Mouse (Mus musculus): ENCODE results near the gene Krtap24-1.

The Krtap24-1 gene

DNA sequence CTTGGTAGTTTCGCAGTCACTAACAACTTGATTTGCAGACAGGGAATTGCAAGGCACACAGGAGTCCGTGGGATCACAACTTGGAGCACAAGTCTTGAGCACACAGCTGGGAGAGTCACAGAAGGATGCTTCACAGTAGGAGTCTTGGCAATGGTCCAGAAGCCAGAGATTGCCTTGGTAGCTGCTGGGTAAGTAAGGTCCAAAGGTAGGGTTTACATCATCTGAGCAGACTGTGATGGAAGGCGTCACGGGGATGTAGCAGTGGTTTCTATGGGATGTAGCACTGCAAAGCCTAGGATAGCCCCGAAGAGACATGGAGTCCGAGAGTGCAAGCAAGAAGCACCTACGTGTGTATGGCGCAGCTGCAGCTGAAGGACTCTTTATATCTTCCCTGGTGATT is at the start of gene Krtap24-1:
Krtap24-1 (minus strand) TSS at position 358 of the 400 bp plus-strand sequence.
- DNase-seq (ENCODE audit: low spot score in 2 of 2): no peak

DNA sequence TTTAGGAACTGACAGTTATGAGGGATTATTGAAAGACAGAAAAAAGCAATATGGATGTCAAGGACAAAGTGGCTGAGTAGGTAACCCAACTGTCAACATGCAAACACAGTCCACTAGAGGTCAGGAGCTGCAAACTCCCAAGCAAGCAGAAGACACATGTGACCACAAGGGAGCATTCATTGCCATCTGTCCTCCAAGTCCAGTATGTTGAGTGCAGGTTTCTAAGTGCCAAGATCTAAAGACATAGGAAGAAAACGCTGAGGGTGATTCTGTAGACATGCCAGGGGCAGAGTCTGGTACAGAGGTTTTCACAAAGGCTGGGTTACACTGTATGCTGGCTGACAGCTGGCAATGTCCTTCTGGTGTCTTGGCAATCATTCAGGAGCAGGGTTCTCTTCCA is 45.3 kb upstream of the Krtap24-1 start:
- no peak for DNase-seq (ENCODE audit: low spot score in 2 of 2)

GRCm38 (mm10) chr16:88651952-88652351 is 39.9 kb upstream of the Krtap24-1 start:
- no peak for DNase-seq (ENCODE audit: low spot score in 2 of 2)

DNA sequence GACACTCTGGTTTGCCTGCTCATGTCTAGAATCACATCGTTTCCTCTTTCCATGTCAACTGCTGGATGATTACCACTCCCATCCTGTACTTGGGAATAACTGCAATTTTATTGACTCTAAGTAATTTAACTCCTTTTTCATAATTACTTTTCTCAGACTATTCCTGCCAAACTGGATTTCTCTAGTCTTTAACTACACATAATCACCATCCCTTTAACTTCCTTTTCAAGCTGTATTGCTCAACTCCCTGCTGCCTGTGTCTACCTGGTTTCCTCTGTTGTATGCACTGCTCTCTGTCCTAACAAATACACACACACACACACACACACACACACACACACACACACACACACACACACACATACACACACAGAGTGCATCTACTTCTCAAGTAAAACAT is 39.0 kb upstream of the Krtap24-1 start:
- no peak for DNase-seq (ENCODE audit: low spot score in 2 of 2)

- DNase-seq (ENCODE audit: low spot score in 2 of 2): no peak
Observed at GRCm38 (mm10) chr16:88647358-88647846, 35.3 kb upstream of the Krtap24-1 start, which contains the start of gene Krtap26-1. TSS of gene Krtap26-1 (minus strand) at chr16:88647796.

DNA sequence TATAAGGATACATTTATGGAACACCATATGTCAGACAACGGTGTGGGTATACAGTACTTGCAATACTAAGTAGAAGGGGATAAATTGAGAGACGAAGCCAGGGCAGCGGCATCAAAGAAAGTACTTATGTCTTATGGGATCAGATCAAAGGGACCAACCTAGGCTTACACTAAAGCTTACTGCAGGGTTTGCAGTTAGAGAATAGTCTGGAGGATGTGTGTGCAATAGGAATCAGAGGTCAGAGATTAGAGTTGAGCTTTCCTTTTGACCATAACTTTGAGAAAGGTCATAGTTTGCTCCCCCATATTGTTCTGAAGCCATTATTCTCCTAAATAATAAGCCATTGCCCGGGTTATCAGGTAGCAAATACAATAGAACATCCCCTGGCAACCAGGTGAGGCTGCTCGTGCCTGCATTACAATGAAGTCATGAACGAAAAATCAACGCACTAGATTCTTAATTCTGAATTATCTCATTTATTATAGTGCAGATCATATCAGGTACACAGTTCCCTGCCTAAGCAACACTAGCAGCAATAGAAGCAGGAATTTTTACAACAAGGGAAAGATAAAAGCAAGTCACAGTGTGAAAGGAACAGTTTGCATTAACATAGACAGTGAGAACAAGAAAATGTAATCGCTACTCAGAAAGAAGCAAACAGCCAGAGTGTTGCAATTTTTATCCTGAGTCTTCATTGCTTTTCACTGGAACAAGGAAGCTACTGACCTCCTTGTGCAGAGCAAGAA is 34.5 kb upstream of the Krtap24-1 start:
- DNase-seq (ENCODE audit: low spot score in 2 of 2): no peak

DNA sequence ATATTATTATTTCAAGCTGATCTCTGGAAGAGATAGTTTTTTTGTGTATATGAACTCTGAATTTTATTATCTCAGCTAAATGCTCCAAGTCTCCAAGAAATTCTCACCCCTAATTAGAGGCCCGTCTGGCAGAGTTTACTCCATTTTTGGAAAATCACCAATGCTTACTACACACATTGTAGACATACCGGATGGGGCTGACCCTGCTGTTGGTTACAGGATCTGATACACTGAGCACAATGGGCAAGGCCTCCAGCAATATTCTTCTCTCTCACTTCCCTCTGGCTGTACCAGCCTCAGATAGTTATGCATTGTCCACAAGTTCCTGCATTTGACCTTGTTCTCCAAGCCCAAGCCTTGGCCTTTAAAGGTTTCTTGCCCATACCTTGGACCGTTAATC is 28.0 kb upstream of the Krtap24-1 start:
- no peak for DNase-seq (ENCODE audit: low spot score in 2 of 2)

DNA sequence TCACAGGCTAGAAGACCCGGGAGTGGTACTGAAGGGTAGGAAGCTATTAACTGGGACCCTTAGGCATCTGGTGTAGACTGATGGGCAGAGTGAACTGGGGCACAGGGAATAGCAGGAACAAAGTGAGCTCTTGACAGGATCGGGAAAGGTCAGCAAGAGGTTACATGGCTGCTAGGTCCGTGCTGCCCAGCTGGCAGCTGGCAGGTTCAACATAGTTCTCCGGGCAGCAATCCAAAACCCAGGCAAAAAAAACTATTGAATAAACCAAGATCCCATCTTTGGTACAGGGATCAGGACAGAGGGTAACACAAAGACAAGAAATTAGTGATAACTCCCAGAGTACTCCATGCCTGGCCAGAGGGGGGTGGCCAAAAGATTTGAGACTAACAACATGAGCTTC is 23.1 kb upstream of the Krtap24-1 start:
- no peak for DNase-seq (ENCODE audit: low spot score in 2 of 2)

GRCm38 (mm10) chr16:88631474-88631873 is 19.4 kb upstream of the Krtap24-1 start:
- no peak for DNase-seq (ENCODE audit: low spot score in 2 of 2)

- no peak for DNase-seq (ENCODE audit: low spot score in 2 of 2)
Observed at GRCm38 (mm10) chr16:88627566-88627965, 15.5 kb upstream of the Krtap24-1 start, which contains the start of gene 2310079G19Rik. TSS of gene 2310079G19Rik (minus strand) at chr16:88627666.

- DNase-seq (ENCODE audit: low spot score in 2 of 2): no peak
Observed at GRCm38 (mm10) chr16:88612712-88613111, 633 bp upstream of the Krtap24-1 start.

DNA sequence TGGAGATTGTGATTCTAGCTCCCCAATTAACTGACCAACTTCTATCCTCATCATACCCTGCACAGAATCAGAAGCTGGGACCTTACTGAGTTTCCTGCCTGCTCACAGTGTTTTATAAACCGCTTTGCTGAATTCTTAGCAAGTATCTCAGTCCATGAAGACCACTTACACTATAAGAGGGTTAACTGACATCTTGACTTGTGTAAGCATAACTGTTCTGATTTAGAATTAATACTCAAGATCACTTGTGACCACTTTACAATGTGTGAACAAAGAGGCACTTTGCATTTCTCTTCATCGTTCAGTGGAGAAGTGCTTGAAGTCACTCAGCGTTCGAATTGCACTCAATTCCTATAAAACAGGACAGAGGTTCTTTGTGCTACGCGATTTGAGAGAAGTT is 7.5 kb downstream of the Krtap24-1 start:
- no peak for DNase-seq (ENCODE audit: low spot score in 2 of 2)

DNA sequence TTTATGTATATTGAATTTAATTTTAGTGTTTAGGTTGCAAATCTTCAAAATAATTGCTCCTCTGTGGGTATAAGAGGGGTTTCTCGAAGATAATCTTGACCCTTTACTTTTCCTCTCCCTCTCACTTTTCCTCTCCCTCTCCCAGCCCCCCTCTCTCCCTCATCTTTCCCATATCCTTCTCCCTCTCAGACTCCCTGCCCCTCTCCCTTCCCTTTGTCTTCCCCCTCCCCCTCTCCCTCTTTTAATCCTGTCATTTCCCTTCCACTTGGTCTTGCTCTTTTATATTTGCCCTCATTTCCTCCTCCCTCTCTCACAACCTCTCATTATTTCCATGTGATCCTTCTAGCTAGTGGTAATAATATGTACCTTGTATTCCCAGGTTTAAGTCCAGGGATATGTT is 9.6 kb downstream of the Krtap24-1 start:
- no peak for DNase-seq (ENCODE audit: low spot score in 2 of 2)

GRCm38 (mm10) chr16:88600303-88600702 is 11.8 kb downstream of the Krtap24-1 start:
- no peak for DNase-seq (ENCODE audit: low spot score in 2 of 2)

- no peak for DNase-seq (ENCODE audit: low spot score in 2 of 2)
Observed at GRCm38 (mm10) chr16:88599504-88600237, 12.4 kb downstream of the Krtap24-1 start.

DNA sequence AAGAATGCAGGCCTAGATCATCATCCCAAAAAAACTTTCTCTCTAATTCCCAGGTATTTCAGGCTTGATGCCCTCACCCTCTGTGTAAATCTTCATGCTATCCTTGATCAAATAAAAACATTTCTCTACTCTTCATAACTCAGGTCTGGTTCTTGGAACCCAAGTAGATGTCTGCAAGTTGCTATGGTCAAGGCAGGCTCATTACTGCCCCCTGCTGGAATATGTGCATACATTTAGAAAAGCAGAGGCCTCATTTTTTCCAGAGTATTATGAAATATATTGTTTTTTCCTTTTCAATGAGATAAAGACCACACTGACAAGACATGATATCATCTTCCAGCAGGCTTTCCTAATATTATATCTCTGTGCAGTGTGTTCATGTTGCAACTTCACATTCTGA is 19.3 kb downstream of the Krtap24-1 start:
- no peak for DNase-seq (ENCODE audit: low spot score in 2 of 2)

DNA sequence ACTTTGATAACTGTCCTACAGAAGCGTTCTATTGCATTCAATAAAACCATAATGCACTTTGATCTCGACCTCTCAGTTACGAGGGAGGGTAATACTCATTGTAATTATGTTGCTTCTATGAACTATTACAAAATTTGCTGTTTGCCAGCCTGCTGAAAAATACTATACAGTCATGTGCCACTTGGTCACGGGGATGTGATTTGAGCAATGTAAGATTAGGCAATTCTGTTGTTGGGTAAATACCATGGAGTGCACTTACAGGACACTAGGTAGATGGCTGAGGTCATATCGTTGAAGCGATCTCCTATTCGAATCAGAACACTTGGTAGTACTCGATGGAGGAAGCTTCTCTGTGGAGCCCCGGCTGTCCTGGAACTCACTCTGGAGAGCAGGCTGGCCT is 28.7 kb downstream of the Krtap24-1 start:
- DNase-seq (ENCODE audit: low spot score in 2 of 2): no peak

DNA sequence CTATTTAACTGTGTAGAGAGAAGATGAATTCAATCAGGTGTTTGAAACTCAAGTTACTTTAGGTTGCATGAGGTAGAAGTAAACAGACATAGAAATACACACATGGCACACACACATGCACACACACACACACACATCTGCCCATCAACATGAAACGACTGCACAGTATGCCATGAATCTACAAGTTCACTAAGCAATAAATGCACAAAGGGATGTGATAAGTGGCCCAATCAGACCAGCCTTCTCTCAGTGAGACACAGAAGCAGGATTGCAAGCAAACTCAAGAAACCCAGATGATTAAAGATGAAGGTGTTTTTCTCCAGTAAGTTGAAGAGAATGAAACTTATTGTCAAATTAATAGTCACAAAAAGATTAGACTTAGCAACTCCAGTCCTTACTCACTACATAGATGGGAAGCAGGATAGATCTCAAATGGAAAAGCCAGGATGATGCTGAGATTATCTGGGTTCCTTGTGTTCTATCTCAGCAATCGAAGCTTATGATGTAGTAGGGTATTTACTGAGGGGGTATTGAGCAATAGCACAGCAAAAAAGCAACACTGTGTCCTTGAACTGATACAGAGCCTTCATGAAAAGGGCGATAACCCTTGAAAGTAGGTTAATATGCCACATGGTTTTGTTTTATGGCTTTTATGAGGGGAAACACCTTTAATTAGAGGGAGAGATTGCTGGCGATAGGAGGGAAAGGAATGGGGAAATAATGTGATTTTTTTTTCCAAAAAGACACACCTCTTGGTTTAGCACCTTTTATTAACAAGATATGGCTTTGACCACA is 36.0 kb downstream of the Krtap24-1 start:
- no peak for DNase-seq (ENCODE audit: low spot score in 2 of 2)

GRCm38 (mm10) chr16:88572904-88573404 is 39.1 kb downstream of the Krtap24-1 start:
- DNase-seq (ENCODE audit: low spot score in 2 of 2): no peak

DNA sequence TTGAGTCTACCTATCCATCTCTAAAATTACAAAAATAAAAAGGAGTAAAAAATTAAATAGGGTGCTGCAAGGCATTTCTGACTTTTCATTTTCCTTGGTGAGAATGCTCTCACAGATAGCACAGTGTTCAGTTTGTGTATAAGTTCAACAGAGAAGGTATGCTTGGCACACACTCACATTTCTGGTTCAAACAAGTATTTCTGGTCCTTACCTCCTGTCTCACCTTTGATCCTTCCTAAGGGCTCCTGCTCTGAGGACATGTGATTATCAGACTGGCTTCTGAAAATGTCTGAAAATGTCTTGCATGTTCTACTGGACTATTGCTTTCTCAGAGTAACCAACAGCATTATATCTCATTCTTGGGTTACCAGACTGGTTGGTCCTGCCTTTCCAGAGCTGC is 41.9 kb downstream of the Krtap24-1 start:
- DNase-seq (ENCODE audit: low spot score in 2 of 2): no peak

GRCm38 (mm10) chr16:88569732-88570131 is 42.3 kb downstream of the Krtap24-1 start:
- DNase-seq (ENCODE audit: low spot score in 2 of 2): no peak

DNA sequence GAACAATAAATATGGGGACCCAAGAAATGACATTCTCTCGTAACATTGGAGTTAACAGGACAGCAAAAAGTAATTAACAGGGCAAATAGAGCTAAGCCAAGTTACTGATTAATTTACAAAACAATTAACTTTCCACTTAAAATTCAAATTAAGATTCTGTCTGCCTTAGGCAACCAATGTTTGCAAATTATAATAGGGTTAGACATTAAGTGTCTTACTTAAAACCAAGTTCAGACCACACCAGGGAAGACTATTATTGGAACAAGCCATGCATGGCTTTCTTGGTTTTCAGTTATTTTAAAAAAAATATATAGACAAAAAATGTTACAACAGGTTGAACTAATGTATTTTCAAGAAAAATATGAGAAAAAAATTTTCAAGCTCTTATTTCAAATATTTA is 43.0 kb downstream of the Krtap24-1 start:
- no peak for DNase-seq (ENCODE audit: low spot score in 2 of 2)
